Mouse (Mus musculus) midbrain, postnatal 0 days (tissue): Measurements from ENCODE around the gene Zbtb45. TPM values are rescaled to one million over a fixed set of nuclear protein-coding genes. Genes with fewer than 3 reads are reported as not detected.
A peak's percentile ranks its signal among the peaks of the same experiment; 100 is the strongest.

ENCODE experiments used
- ATAC-seq: fragments of 200-750 bp; cut with Nextera tagmentation; 2 replicates; pipeline ENCODE4 v1.8.0; 2017; ENCODE audit warnings: moderate number of reproducible peaks, mild to moderate bottlenecking, moderate TSS enrichment, moderate library complexity; ENCODE audit not compliant: low FRiP score
- DNase-seq: peaks from one replicate; pipeline ENCODE4 v3.0.0-alpha.2; 2015; ENCODE audit warnings: low spot score
- H3K27ac ChIP-seq: fragments of 300-500 bp; sonication (generic); 2 replicates; pipeline ENCODE4 v1.5.1; 2014; ENCODE audit warnings: low read depth, mild to moderate bottlenecking, low read length, mixed read lengths
- H3K27me3 ChIP-seq: fragments of 300-500 bp; sonication (generic); 2 replicates; pipeline ENCODE4 v1.6.1; 2014; ENCODE audit warnings: low read length, control low read depth, mixed read lengths; ENCODE audit not compliant: insufficient read depth
- H3K36me3 ChIP-seq: fragments of 300-500 bp; sonication (generic); 2 replicates; pipeline ENCODE4 v1.6.1; 2014; ENCODE audit warnings: low read length, control low read depth, mixed read lengths; ENCODE audit not compliant: insufficient read depth
- H3K4me1 ChIP-seq: fragments of 300-500 bp; sonication (generic); 2 replicates; pipeline ENCODE4 v1.6.1; 2014; ENCODE audit warnings: mild to moderate bottlenecking, control low read depth, antibody characterized with exemption, low read length, mixed read lengths; ENCODE audit not compliant: insufficient read depth
- H3K4me2 ChIP-seq: fragments of 300-500 bp; sonication (generic); 2 replicates; pipeline ENCODE4 v1.6.1; 2014; ENCODE audit warnings: low read depth, mild to moderate bottlenecking, low read length, mixed read lengths; ENCODE audit not compliant: poor library complexity, severe bottlenecking
- H3K4me3 ChIP-seq: fragments of 300-500 bp; sonication (generic); 2 replicates; pipeline ENCODE4 v1.5.1; 2014; ENCODE audit warnings: low read depth, mild to moderate bottlenecking, low read length, moderate library complexity
- H3K9ac ChIP-seq: fragments of 300-500 bp; sonication (generic); replicated peaks from 2 replicates; pipeline ENCODE4 v1.6.1; 2014; ENCODE audit warnings: mild to moderate bottlenecking, low read length, moderate library complexity, mixed read lengths; ENCODE audit not compliant: poor library complexity, severe bottlenecking
- H3K9me3 ChIP-seq: fragments of 300-500 bp; sonication (generic); 2 replicates; pipeline ENCODE4 v1.6.1; 2016; ENCODE audit warnings: low read length, control low read depth
- CTCF ChIP-seq: IDR thresholded peaks from 2 replicates; pipeline ENCODE4 v1.5.1; 2016; ENCODE audit warnings: antibody characterized with exemption, mild to moderate bottlenecking
- WGBS: fragments of 180-500 bp; shearing (Covaris S2); extraction: QIAGEN DNeasy Blood & Tissue Kit; methylation state at CpG from one replicate; pipeline ENCODE4 v1.1.7; 2014; 5-methylcytosine and 5-hydroxymethylcytosine counted together
- polyA plus RNA-seq: library from polyadenylated mRNA; unstranded; fragments of >200 nt; fragmentation: Nextera tagmentation; extraction: Ambion mirVana; gene quantifications from 2 replicates; pipeline ENCODE4 v1.2.1, GENCODE M21; 2015
- total RNA-seq: library from RNA; depleted of rRNA; stranded (reverse); fragments of >200 nt; gene quantifications from 2 replicates; pipeline ENCODE4 v1.2.3, GENCODE M21; 2014

Gene Zbtb45
- total and polyA plus RNA-seq, 2 experiments from 2014 or later = 29.0 to 70.8 TPM

GRCm38 (mm10) chr7:13053501-13053900, 43.7 kb upstream of the Zbtb45 start:
- no peak for DNase-seq
- no peak for ATAC-seq
- peak overlapping the region; percentile 42 for H3K9ac ChIP-seq

GRCm38 (mm10) chr7:13053001-13053400, 43.2 kb upstream of the Zbtb45 start:
- no peak overlapping the region for H3K4me3 ChIP-seq
- no peak overlapping the region for H3K9ac ChIP-seq
- H3K9me3 ChIP-seq = no peaks in the 10 kb centered on the region
- 88% methylated on average over 13 of the region's 13 CpGs for WGBS
- H3K4me1 ChIP-seq = peaks cover 5% of the 10 kb centered on the region; the same call in 1 of the 2 replicates
- DNase-seq (no peak), ATAC-seq (no peak)
- H3K4me2 ChIP-seq = no peak overlapping the region
- H3K36me3 ChIP-seq = no peaks in the 10 kb centered on the region; the same call in 1 of the 2 replicates
- no peak for TF ChIP-seq CTCF
- no peak overlapping the region for H3K27ac ChIP-seq
- no peaks in the 10 kb centered on the region for H3K27me3 ChIP-seq

More at GRCm38 (mm10) chr7:13053501-13053900, 43.7 kb upstream of the Zbtb45 start:
- Histone ChIP-seq H3K4me1 (peaks cover 5% of the 10 kb centered on the region; the same call in 1 of the 2 replicates), H3K27me3 (no peaks in the 10 kb centered on the region), H3K36me3 (no peaks in the 10 kb centered on the region; the same call in 1 of the 2 replicates), H3K27ac (peak overlapping the region; percentile 81; the same call in 1 of the 2 replicates), H3K4me3 (peak overlapping the region; percentile 58), H3K4me2 (peak overlapping the region; percentile 58), H3K9me3 (no peaks in the 10 kb centered on the region)
- TF ChIP-seq CTCF = no peak
- 94% methylated on average over 2 of the region's 2 CpGs for whole genome bisulfite sequencing

- no peak overlapping the region for H3K4me2 ChIP-seq
- H3K9ac ChIP-seq = no peak overlapping the region
- peak; percentile 70 for DNase-seq
- H3K4me1 ChIP-seq = no peaks in the 10 kb centered on the region
- peaks cover 10% of the 10 kb centered on the region; the same call in 1 of the 2 replicates for H3K27me3 ChIP-seq
- no peaks in the 10 kb centered on the region for H3K36me3 ChIP-seq
- H3K27ac ChIP-seq = no peak overlapping the region
- H3K4me3 ChIP-seq = no peak overlapping the region
- WGBS = 3% methylated on average over 2 of the region's 2 CpGs
- peak; percentile 80 for TF ChIP-seq CTCF
- H3K9me3 ChIP-seq = no peaks in the 10 kb centered on the region
- 0 out of 2 replicates have a peak, but pooled peaks have one; percentile 29 for ATAC-seq
Observed at GRCm38 (mm10) chr7:13046084-13046483, 36.2 kb upstream of the Zbtb45 start.

GRCm38 (mm10) chr7:13044254-13044625, 34.4 kb upstream of the Zbtb45 start:
- Histone ChIP-seq H3K27ac (peak overlapping the region; percentile 65), H3K36me3 (no peaks in the 10 kb centered on the region), H3K4me1 (0 out of 2 replicates have a peak, but pooled peaks cover 1% of the 10 kb centered on the region), H3K9me3 (no peaks in the 10 kb centered on the region), H3K27me3 (peaks cover 10% of the 10 kb centered on the region; the same call in 1 of the 2 replicates), H3K4me2 (peak overlapping the region; percentile 65), H3K9ac (peak overlapping the region; percentile 72), H3K4me3 (peak overlapping the region; percentile 39)
- 3% methylated on average over 23 of the region's 23 CpGs for WGBS
- DNase-seq (no peak), ATAC-seq (peak; percentile 11)
- TF ChIP-seq CTCF = no peak

GRCm38 (mm10) chr7:13043445-13044253, 33.8 kb upstream of the Zbtb45 start:
- H3K36me3 ChIP-seq = no peaks in the 10 kb centered on the region
- DNase-seq = peak; percentile 48
- H3K9me3 ChIP-seq = no peaks in the 10 kb centered on the region
- peak; percentile 63 for ATAC-seq
- WGBS = 3% methylated on average over 87 of the region's 88 CpGs
- H3K9ac ChIP-seq = peak overlapping the region; percentile 72
- H3K4me3 ChIP-seq = peak overlapping the region; percentile 39
- H3K27me3 ChIP-seq = peaks cover 10% of the 10 kb centered on the region; the same call in 1 of the 2 replicates
- peak overlapping the region; percentile 65 for H3K4me2 ChIP-seq
- peaks cover 7% of the 10 kb centered on the region; the same call in 1 of the 2 replicates for H3K4me1 ChIP-seq
- peak overlapping the region; percentile 65 for H3K27ac ChIP-seq
- no peak for TF ChIP-seq CTCF

GRCm38 (mm10) chr7:13043120-13043444, 33.2 kb upstream of the Zbtb45 start:
- Histone ChIP-seq H3K9ac (peak overlapping the region; percentile 72), H3K4me3 (peak overlapping the region; percentile 39)
- 41% methylated on average over 16 of the region's 16 CpGs for WGBS

More at GRCm38 (mm10) chr7:13043120-13043444, 33.2 kb upstream of the Zbtb45 start:
- no peak for DNase-seq
- no peak for TF ChIP-seq CTCF
- peaks cover 7% of the 10 kb centered on the region; the same call in 1 of the 2 replicates for H3K4me1 ChIP-seq
- peaks cover 10% of the 10 kb centered on the region; the same call in 1 of the 2 replicates for H3K27me3 ChIP-seq
- H3K4me2 ChIP-seq = peak overlapping the region; percentile 65
- peak overlapping the region; percentile 65 for H3K27ac ChIP-seq
- H3K36me3 ChIP-seq = no peaks in the 10 kb centered on the region
- no peak for ATAC-seq
- no peaks in the 10 kb centered on the region for H3K9me3 ChIP-seq
